Mouse (Mus musculus) heart, adult 9 months (tissue): ENCODE results near the gene Iqsec2.

Experiments used
- DNase-seq, 2 experiments: peaks; one replicate each; pipeline ENCODE4 v3.0.0; 2022; ENCODE audit warnings: low spot score in 2 of 2

Iqsec2 gene

DNA sequence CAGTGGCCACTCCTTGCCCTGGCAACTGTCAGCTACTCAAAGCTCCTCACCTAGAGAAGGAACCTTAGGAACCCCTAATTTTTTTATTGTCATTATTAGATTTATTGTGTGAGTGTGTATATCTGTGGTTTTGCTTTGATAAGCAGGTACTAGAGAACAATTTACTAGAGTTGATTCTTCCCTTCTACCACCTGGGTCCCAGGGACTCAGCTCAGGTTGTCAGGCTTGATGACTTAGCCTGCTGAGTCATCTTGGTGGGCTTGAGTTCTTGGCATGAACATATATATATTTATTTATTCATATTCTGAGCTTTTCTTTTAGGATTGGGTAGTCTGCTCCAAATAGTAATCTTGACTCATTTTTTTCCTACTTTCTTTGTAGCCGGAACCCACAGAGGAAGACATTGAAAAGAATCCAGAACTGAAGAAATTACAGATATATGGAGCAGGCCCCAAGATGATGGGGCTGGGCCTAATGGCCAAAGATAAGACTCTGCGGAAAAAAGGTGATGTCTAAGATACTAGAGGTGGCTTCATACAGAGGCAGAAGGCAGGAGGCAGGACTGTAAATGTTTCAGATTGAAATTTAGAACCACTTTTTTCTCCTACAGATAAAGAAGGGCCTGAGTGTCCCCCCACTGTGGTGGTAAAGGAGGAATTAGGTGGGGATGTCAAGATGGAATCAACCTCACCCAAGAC, 100.6 kb downstream of the Iqsec2 start:
- DNase-seq = no peak

DNA sequence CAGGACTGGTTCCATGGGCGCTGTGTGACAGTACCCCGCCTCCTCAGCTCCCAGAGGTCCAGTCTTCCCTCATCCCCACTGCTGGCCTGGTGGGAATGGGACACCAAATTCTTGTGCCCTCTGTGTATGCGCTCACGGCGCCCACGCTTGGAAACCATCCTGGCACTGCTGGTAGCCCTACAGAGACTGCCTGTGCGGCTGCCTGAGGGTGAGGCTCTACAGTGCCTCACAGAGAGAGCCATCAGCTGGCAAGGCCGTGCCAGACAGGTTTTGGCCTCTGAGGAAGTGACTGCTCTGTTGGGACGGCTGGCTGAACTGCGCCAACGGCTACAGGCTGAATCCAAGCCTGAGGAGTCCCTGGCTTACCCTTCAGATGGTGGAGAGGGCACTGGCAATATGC, 127.1 kb downstream of the Iqsec2 start:
- peak in 1 of 2 experiments; percentile 1 for DNase-seq
